Mouse (Mus musculus) left cerebral cortex, adult 11 months (tissue): ENCODE measurements at regions not wholly inside any gene's neighbourhood (a gene's known extent, or its start where the extent isn't known, plus 50 kb on each side); places are given as distances from the start of the nearest gene placed in this dataset.

Source experiments
- DNase-seq: peaks from one replicate; pipeline ENCODE4 v3.0.0; 2022; ENCODE audit warnings: low spot score

- DNase-seq: no peak
These were observed 658.5 kb downstream of the Inhba start for GRCm38 (mm10) chr13:16670047-16670733.

DNA sequence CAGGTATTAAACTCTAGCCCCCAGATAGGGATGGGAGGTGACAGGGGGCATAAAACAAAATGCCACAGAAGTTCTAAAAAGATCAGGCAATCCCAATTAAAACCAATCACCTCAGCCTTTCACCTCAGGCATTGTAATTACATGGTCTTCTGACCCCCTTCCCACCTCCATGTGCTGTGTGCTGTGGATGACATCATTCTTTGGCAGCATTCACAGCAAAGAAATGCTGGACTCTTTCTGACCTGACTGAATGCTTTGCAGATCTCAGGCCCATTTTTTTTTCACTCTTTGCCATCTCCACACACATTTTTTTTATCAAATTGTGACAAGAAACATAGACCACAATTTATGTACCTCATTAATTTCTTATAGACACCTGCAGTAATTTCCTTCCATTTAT is 659.1 kb downstream of the Inhba start:
- DNase-seq: no peak

DNA sequence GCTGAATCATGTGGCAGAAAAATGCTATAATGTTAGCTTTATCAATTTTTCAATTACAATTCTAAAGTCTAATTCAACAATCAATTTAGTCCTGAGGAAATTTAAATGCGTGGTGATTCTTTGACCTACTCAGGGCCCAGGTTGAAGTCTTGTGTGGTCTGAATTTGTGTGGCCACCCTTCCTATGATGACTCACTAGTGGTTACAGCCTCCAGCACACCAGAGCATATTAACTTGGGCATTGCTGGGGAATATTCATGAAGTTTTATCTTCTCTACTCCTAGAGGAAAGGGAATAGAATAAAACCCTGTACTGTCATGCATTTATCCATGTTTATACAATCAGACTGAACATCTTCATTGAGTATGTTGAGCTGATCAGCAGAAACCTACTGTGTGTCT is 665.2 kb downstream of the Inhba start:
- DNase-seq: no peak

DNA sequence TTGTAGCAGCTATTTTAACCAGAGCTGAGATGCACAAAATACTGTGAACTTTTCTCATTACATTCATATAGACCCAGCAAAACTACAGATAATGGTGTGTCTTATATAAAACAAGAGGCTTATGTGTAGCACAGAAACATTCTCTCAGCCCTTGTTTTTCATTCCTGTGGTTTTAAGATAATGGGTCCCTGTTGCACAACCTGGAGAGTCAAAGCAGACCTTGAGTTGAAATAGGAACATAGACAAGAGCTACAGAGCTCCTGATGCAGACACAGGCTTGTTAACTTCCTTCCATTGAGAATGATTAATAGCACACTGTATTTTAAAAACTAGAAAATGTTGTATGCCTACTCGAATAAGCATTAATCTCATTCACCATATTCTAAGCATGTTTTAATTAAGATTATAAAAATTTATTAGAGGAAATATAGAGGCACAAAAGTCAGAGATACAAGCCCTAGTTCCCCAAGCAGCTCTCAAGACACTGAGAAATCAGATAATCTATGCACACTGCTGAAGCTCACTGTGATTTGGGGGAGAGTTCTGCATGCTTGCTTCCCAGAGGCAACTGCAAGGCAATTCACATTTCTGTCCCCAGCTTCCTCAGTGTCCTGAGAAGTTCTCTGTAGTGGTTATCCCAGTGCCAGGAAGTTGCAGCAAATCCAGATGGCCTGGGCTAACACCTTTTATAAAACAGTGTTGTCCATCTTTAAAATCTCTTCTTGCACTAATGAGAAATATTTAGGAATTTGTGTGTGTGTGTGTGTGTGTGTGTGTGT is 666.8 kb downstream of the Inhba start:
- DNase-seq: no peak

- no peak for DNase-seq
These were observed 682.5 kb downstream of the Inhba start for GRCm38 (mm10) chr13:16694201-16694600.

GRCm38 (mm10) chr13:16700934-16701333 is 689.3 kb downstream of the Inhba start:
- DNase-seq: no peak

DNA sequence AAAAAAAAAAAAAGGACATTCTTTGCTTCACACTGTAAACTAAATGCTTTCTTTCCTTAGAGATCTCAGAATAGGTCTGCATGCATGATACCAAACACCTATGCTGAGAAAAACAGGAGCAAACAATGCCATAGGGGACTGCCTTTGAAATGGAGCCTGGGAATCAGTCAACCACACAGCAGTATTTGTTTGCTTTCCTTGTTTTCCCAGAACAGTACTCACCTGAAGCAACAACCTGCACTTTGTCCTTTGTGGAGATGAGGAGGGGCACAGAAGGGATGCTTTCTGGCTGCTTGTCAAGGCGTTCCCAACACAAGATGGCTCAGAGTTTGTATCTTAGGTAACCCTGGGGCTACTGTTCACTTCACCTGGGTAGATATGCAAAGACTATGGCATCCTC is 690.5 kb downstream of the Inhba start:
- DNase-seq: no peak

DNA sequence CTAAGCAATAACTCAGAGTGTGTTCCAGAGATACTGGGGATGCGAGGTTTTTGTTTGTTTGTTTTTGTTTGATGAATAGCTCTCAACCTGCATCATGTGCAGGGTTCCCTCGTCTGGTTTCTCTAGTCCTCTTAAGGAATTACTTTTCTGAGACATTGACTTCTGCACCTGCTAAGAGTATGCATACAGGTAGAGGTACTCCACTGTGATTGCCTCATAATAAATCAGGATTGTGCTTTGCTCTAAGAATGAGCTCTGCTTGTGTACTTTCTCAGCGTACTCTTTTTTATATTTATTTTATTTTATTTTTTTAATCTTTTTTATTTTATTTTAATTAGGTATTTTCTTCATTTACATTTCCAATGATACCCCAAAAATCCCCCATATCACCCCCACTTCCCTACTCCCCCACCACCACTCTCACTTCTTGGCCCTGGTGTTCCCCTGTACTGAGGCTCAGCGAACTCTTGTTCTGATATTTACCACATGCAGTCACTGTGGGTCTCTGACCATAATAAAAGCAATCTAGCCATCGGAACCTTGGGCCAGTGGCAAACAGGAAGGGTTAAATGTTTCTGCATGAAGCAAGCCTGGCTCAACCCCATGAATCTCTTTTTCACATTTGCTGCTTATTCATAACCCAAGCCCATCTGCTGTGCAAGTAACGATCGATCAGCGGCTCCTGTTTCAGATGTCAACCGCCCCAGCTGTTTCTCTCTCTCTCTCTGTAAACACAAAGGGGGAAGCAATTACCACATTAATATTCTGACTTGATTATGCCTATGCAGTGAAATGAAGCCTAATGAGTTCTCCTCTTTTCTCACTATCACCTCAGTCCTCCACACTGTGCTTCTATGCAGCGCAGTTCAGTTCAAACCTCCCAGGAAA is 693.8 kb downstream of the Inhba start:
- DNase-seq: no peak

GRCm38 (mm10) chr13:16706105-16706442 is 694.4 kb downstream of the Inhba start:
- DNase-seq: no peak

GRCm38 (mm10) chr13:16715296-16715960 is 703.8 kb downstream of the Inhba start:
- DNase-seq: no peak

GRCm38 (mm10) chr13:16716340-16716739 is 704.7 kb downstream of the Inhba start:
- DNase-seq: no peak

DNA sequence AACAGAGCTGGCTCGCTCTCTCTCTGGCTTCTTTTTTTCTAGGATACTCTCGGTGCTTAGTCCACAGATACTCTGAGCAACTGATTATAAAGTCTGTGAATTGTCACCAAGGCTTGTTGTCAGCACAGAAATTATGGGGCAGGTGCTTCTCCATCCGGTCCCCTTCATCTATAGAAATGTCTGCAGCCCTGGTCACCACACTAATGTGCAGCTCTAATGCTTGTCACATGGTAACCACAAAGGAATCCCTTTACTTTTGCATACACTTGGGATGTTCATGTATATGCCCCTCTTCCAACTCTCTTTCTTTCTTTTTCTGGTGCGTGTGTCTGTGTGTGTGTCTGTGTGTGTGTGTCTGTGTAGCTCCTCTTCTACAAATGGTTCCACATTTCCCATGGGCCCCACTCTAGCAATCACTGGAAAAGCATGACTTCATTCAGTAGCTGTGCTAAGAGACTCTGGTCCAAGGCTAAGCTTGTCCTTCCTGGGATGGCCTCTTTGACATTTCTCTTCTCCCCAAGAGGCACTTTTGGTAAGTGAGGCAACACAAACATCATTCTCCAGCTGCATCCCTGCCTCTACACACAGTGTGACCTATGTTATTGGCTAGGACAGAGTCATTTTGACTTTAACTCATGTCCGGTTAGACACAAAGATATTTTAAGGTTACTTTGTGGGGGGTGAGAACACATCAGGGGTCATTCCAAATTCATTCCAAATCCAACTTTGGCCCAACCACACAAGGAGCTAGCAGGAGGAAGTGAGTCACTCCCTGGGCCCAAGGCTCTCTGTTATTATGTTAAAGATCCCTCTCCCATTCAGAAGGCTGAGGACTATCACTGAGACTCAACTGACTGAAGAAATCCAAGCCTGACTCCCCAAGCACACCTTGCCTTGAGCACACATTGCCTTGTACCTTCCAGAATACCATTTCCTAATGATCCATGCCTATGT is 705.4 kb downstream of the Inhba start:
- DNase-seq: no peak

- no peak for DNase-seq
These were observed 708.4 kb downstream of the Inhba start for GRCm38 (mm10) chr13:16720090-16720489.

GRCm38 (mm10) chr13:16725350-16725749 is 713.7 kb downstream of the Inhba start:
- DNase-seq: no peak

DNA sequence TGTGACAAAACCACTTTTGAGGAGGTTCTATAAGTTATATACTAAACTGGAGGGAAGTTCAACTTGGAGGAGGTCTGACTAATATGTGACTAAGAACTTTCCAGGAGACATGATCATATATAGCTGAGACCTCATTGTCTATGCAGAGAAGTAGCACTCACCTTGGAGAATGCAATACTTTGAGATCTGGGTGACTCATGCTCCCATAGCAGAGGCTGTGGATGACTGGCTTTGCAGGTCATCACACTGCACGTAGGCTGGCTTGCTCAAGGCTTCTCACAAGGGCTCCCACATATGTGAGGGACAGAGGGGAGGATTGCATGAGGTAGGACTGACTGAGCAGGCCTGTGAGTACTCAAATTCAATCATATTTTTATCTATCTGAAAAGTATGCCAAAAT is 726.7 kb downstream of the Inhba start:
- DNase-seq: no peak

GRCm38 (mm10) chr13:16739563-16739962 is 727.9 kb downstream of the Inhba start:
- no peak for DNase-seq

- DNase-seq: no peak
These were observed 732.6 kb downstream of the Inhba start for GRCm38 (mm10) chr13:16744237-16744636.

GRCm38 (mm10) chr13:16745644-16746043 is 734.0 kb downstream of the Inhba start:
- DNase-seq: no peak

DNA sequence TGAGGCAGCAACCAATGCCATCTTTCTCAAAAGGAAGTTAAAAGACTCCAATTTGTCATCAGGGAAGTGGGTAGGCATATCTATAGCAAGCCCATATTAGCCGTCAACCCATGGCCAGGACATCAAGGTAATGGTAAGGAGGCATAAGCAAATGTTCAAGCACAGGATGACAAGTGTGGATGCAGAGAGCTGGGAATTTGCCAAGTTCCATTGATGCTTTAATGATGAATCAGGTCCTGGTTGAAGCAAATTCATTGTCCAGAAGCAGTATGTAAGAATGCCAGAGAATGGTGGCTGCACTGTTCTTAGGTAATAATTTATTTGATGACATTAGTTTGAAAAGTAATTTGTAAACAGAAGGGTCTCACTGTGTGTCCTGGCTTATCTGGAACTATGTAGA is 734.8 kb downstream of the Inhba start:
- no peak for DNase-seq

GRCm38 (mm10) chr13:16756264-16756663 is 744.6 kb downstream of the Inhba start:
- no peak for DNase-seq

GRCm38 (mm10) chr13:16760045-16760444 is 748.4 kb downstream of the Inhba start:
- no peak for DNase-seq
